Mouse (Mus musculus): ENCODE results near the gene 2310034G01Rik. TPM values are rescaled to one million over a fixed set of nuclear protein-coding genes. Genes with fewer than 3 reads are reported as not detected.

2310034G01Rik gene
- polyA plus RNA-seq, 1 experiment from 2014 or later, result 2.4 TPM

DNA sequence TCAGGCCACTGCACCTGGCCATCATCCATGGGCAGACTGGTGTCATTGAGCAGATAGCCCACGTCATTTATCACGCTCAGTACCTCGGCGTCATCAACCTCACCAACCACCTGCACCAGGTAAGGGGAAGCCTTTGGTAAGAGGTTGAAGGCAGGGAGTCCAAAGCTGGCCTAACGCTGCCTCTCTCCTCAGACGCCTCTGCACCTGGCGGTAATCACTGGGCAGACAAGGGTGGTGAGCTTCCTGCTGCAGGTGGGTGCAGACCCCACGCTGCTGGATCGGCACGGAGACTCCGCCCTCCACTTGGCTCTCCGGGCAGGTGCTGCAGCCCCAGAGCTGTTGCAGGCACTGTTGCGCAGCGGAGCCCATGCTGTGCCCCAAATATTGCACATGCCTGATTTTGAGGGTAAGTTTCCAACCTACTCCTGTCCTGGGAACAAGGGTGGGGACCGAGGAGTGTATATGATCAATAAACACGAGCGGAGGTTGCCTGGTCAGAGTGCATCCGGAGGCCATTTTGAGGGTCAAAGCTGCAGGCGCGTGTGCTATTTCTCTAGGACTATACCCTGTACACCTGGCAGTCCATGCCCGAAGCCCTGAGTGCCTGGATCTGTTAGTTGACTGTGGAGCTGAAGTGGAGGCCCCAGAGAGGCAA is 40.3 kb downstream of the 2310034G01Rik start:
- Histone ChIP-seq H3K9me3 (ENCODE audit: control insufficient read depth, low read length) (no peaks in the 10 kb centered on the region), H3K9ac (ENCODE audit: low read length) (no peak overlapping the region)
- ATAC-seq (ENCODE audit: insufficient read depth, low FRiP score, low TSS enrichment), result no peak

DNA sequence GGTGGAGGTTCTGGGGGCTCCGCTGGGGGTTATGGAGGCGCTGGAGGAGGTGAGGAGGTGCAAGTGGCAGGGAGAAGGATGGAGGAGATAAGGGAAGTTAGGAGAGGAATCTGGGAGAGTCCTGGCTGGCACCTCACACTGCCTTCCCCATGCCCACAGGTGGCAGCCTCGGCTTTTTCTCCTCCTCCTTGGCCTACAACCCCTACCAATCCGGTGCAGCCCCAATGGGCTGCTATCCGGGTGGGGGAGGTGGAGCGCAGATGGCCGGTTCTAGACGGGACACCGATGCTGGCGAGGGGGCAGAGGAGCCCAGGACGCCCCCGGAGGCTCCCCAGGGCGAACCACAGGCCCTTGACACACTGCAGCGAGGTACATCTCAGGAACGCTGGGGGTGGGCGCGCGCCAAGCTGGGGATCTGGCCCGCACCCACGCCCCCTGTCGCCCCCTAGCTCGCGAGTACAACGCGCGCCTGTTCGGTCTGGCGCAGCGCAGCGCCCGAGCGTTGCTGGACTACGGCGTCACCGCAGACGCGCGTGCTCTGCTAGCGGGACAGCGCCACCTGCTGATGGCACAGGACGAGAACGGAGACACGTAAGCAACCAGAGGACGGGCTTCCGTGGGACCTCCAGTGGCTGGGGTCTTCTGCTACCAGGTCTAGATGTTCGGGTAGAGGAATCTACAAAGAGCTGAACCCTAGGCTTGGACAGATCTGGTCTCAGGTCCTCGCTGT is 41.2 kb downstream of the 2310034G01Rik start:
- Histone ChIP-seq H3K36me3 (ENCODE audit: control insufficient read depth, insufficient read depth, low read length) (no peaks in the 10 kb centered on the region), H3K9ac (ENCODE audit: low read length) (peak overlapping the region; percentile 39), H3K27ac (ENCODE audit: low read depth, low read length) (no peak overlapping the region), H3K4me2 (ENCODE audit: low read depth) (peak overlapping the region; percentile 58), H3K27me3 (ENCODE audit: control insufficient read depth, insufficient read depth, low read length) (peaks cover 25% of the 10 kb centered on the region), H3K4me1 (ENCODE audit: control insufficient read depth, insufficient read depth, low read length) (peaks cover 14% of the 10 kb centered on the region), H3K9me3 (ENCODE audit: control insufficient read depth, low read length) (no peaks in the 10 kb centered on the region), H3K4me3 (ENCODE audit: low read depth, low read length) (peak overlapping the region; percentile 27)
- DNase-seq (ENCODE audit: low spot score) (peak; percentile 92), ATAC-seq (ENCODE audit: insufficient read depth, low FRiP score, low TSS enrichment) (peak; percentile 24)
- WGBS, result 2% methylated on average over 47 of the region's 47 CpGs

More for the DNA sequence above, 40.3 kb downstream of the 2310034G01Rik start:
- 84% methylated on average over 21 of the region's 21 CpGs for WGBS
- no peak overlapping the region for H3K27ac ChIP-seq (ENCODE audit: low read depth, low read length)
- no peak overlapping the region for H3K4me2 ChIP-seq (ENCODE audit: low read depth)
- peaks cover 8% of the 10 kb centered on the region for H3K4me1 ChIP-seq (ENCODE audit: control insufficient read depth, insufficient read depth, low read length)
- H3K27me3 ChIP-seq (ENCODE audit: control insufficient read depth, insufficient read depth, low read length), result peaks cover 34% of the 10 kb centered on the region
- H3K36me3 ChIP-seq (ENCODE audit: control insufficient read depth, insufficient read depth, low read length), result no peaks in the 10 kb centered on the region
- no peak for DNase-seq (ENCODE audit: low spot score)
- H3K4me3 ChIP-seq (ENCODE audit: low read depth, low read length), result no peak overlapping the region

DNA sequence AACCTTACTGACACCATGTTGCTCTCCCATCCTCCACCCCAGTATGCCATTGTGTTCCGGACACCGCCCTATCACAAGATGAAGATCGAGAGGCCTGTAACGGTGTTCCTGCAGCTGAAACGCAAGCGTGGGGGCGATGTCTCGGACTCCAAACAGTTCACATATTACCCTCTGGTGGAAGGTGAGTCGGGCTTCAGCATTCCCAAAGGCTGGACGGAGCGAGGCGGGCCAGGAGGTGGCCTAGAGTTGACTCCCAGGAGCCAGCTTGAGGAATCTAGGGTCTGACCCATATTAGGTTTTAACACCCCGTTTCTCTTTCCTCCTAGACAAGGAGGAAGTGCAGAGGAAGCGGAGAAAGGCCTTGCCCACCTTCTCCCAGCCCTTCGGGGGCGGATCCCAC is 41.8 kb downstream of the 2310034G01Rik start:
- Histone ChIP-seq H3K4me2 (ENCODE audit: low read depth) (no peak overlapping the region), H3K36me3 (ENCODE audit: control insufficient read depth, insufficient read depth, low read length) (no peaks in the 10 kb centered on the region), H3K9me3 (ENCODE audit: control insufficient read depth, low read length) (no peaks in the 10 kb centered on the region), H3K9ac (ENCODE audit: low read length) (no peak overlapping the region), H3K4me1 (ENCODE audit: control insufficient read depth, insufficient read depth, low read length) (peaks cover 14% of the 10 kb centered on the region), H3K27me3 (ENCODE audit: control insufficient read depth, insufficient read depth, low read length) (peaks cover 20% of the 10 kb centered on the region), H3K4me3 (ENCODE audit: low read depth, low read length) (no peak overlapping the region), H3K27ac (ENCODE audit: low read depth, low read length) (no peak overlapping the region)
- WGBS, result 51% methylated on average over 15 of the region's 16 CpGs
- ATAC-seq (ENCODE audit: insufficient read depth, low FRiP score, low TSS enrichment) (no peak), DNase-seq (ENCODE audit: low spot score) (no peak)

DNA sequence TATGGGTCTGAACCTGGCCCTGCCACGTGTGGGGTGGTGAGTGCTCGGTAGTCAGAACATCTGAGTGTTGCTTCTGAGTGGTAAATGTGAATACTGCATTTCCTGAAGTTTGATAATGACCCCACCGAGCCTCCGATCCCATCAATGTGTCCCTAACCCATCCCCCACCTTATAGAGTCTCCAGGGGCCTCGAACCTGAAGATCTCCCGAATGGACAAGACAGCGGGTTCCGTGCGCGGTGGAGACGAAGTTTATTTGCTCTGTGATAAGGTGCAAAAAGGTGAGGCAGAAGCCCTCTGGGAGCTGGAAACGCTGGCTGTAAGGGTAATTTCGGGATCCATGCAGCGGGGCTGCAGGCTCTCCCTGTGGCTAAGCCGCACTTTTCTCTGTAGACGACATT is 42.3 kb downstream of the 2310034G01Rik start:
- Histone ChIP-seq H3K9ac (ENCODE audit: low read length) (no peak overlapping the region), H3K4me1 (ENCODE audit: control insufficient read depth, insufficient read depth, low read length) (peaks cover 14% of the 10 kb centered on the region), H3K4me2 (ENCODE audit: low read depth) (no peak overlapping the region), H3K9me3 (ENCODE audit: control insufficient read depth, low read length) (no peaks in the 10 kb centered on the region), H3K27ac (ENCODE audit: low read depth, low read length) (no peak overlapping the region), H3K36me3 (ENCODE audit: control insufficient read depth, insufficient read depth, low read length) (no peaks in the 10 kb centered on the region), H3K4me3 (ENCODE audit: low read depth, low read length) (no peak overlapping the region), H3K27me3 (ENCODE audit: control insufficient read depth, insufficient read depth, low read length) (peaks cover 18% of the 10 kb centered on the region)
- ATAC-seq (ENCODE audit: insufficient read depth, low FRiP score, low TSS enrichment), result no peak
- WGBS, result 69% methylated on average over 16 of the region's 16 CpGs
- DNase-seq (ENCODE audit: low spot score), result no peak

DNA sequence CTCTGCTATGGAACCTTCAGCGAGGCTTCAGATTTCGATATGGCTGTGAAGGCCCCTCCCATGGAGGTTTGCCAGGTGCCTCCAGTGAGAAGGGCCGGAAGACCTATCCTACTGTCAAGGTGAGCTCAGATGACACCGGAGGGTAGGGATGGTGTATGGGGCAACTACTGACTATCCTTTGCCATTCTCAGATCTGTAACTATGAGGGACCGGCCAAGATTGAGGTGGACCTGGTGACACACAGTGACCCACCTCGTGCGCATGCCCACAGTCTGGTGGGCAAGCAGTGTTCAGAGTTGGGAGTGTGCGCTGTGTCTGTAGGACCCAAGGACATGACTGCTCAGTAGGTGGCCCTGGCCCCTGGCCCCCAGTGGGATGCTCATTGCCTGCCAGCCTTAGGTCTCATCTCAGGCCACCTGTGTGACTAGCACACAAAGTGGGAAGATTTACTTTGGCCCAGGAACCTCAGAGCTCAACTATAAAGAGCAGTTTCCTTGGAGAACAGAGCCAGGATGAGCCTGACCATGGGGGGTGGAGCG is 43.3 kb downstream of the 2310034G01Rik start:
- DNase-seq (ENCODE audit: low spot score) (no peak), ATAC-seq (ENCODE audit: insufficient read depth, low FRiP score, low TSS enrichment) (no peak)
- Histone ChIP-seq H3K27me3 (ENCODE audit: control insufficient read depth, insufficient read depth, low read length) (peaks cover 18% of the 10 kb centered on the region), H3K27ac (ENCODE audit: low read depth, low read length) (no peak overlapping the region), H3K9ac (ENCODE audit: low read length) (no peak overlapping the region), H3K4me1 (ENCODE audit: control insufficient read depth, insufficient read depth, low read length) (peaks cover 14% of the 10 kb centered on the region), H3K4me2 (ENCODE audit: low read depth) (no peak overlapping the region), H3K4me3 (ENCODE audit: low read depth, low read length) (no peak overlapping the region), H3K9me3 (ENCODE audit: control insufficient read depth, low read length) (no peaks in the 10 kb centered on the region), H3K36me3 (ENCODE audit: control insufficient read depth, insufficient read depth, low read length) (no peaks in the 10 kb centered on the region)
- 94% methylated on average over 9 of the region's 9 CpGs for WGBS

DNA sequence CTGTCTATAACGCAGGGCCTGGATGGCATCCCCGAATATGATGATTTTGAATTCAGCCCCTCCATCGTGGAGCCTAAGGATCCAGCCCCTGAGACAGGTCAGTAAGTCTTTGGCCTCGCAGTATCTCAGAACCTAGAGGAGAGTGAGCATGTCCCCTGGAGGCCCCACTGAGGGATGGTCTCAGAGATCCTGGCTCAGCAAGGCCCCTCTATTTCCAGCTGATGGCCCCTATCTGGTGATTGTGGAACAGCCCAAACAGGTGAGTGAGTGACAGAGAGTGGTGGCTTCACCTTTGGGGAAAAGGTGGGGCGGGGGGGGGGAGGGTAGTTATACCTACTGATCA is 43.9 kb downstream of the 2310034G01Rik start:
- H3K4me1 ChIP-seq (ENCODE audit: control insufficient read depth, insufficient read depth, low read length), result peaks cover 14% of the 10 kb centered on the region
- H3K4me2 ChIP-seq (ENCODE audit: low read depth), result no peak overlapping the region; the same call in 1 of the 2 replicates
- no peaks in the 10 kb centered on the region for H3K36me3 ChIP-seq (ENCODE audit: control insufficient read depth, insufficient read depth, low read length)
- H3K4me3 ChIP-seq (ENCODE audit: low read depth, low read length), result no peak overlapping the region
- 62% methylated on average over 5 of the region's 5 CpGs for WGBS
- H3K9me3 ChIP-seq (ENCODE audit: control insufficient read depth, low read length), result no peaks in the 10 kb centered on the region
- H3K27me3 ChIP-seq (ENCODE audit: control insufficient read depth, insufficient read depth, low read length), result peaks cover 18% of the 10 kb centered on the region
- H3K27ac ChIP-seq (ENCODE audit: low read depth, low read length), result no peak overlapping the region
- DNase-seq (ENCODE audit: low spot score), result no peak
- no peak for ATAC-seq (ENCODE audit: insufficient read depth, low FRiP score, low TSS enrichment)
- H3K9ac ChIP-seq (ENCODE audit: low read length), result no peak overlapping the region

DNA sequence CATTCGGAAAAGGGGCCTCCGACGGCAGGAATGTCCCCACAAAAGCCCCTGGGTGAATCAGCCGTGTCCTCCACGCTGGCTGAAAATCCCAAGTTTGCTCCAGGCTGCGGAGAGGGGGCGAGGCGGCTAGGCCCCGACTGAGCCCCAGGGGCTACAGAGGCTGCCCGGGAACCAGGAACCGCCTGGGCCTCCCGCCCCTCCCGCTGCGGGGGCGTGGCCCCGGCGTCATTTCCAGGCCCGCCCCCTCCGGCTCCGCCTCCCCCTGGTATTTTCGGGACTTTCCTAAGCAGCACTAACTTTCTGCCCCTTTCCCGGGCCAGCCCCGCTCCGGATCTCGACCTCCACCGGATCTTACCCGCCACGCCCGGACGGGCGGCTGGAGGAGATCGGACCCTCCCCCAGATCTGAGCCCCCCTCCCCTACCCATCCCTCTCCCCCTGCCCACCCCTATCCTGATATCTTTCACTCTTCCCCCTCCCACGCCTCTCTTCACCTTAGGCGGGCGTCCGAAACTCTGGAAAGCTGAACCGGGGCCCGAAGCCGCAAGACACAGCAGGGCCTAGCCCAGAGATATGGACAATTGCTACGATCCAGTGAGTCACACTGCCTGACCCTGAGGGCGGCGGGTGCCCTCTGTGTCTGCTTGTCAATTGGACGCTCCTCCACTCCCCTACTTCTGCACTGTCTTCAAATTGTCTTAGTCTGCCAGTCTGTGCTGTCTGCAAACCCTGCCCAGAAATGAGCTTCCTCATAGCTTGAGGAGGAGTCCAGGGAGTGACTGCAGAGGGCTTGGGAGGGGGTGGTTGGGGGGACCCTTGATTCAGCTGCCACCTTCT is 44.5 kb downstream of the 2310034G01Rik start:
- peak; percentile 32 for ATAC-seq (ENCODE audit: insufficient read depth, low FRiP score, low TSS enrichment)
- peak; percentile 89 for DNase-seq (ENCODE audit: low spot score)
- H3K4me2 ChIP-seq (ENCODE audit: low read depth), result peak overlapping the region; percentile 93
- H3K36me3 ChIP-seq (ENCODE audit: control insufficient read depth, insufficient read depth, low read length), result no peaks in the 10 kb centered on the region
- WGBS, result under 1% methylated on average over 29 of the region's 43 CpGs
- H3K9ac ChIP-seq (ENCODE audit: low read length), result peak overlapping the region; percentile 44; the same call in 1 of the 2 replicates
- peaks cover 14% of the 10 kb centered on the region for H3K4me1 ChIP-seq (ENCODE audit: control insufficient read depth, insufficient read depth, low read length)
- no peaks in the 10 kb centered on the region for H3K9me3 ChIP-seq (ENCODE audit: control insufficient read depth, low read length)
- no peak overlapping the region for H3K27ac ChIP-seq (ENCODE audit: low read depth, low read length)
- peak overlapping the region; percentile 54 for H3K4me3 ChIP-seq (ENCODE audit: low read depth, low read length)
- peaks cover 14% of the 10 kb centered on the region for H3K27me3 ChIP-seq (ENCODE audit: control insufficient read depth, insufficient read depth, low read length)

DNA sequence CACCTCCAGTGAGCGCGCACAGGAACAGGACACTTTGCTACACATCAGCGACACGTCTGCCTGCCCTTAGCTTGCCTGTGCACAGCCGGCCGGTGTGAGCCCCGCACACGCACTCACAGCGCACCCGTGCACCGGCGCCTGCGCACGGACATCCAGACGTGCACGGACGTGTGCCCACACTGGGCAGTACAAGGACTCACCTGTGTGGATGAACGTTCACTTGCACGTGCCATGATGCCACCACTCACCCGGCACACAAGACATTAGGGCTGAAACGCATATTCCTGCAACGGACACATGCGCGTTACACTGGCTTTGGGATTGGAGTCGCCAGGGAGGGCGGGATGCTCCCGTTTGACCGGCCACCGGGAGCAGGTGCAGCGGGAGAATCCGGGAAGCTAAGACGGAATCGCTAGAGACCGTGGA is 45.2 kb downstream of the 2310034G01Rik start:
- ATAC-seq (ENCODE audit: insufficient read depth, low FRiP score, low TSS enrichment), result peak; percentile 31; the same call in 1 of the 2 replicates
- Histone ChIP-seq H3K4me2 (ENCODE audit: low read depth) (peak overlapping the region; percentile 93), H3K9ac (ENCODE audit: low read length) (peak overlapping the region; percentile 44; the same call in 1 of the 2 replicates), H3K27ac (ENCODE audit: low read depth, low read length) (peak overlapping the region; percentile 49; the same call in 1 of the 2 replicates), H3K4me1 (ENCODE audit: control insufficient read depth, insufficient read depth, low read length) (peaks cover 14% of the 10 kb centered on the region), H3K4me3 (ENCODE audit: low read depth, low read length) (peak overlapping the region; percentile 54), H3K27me3 (ENCODE audit: control insufficient read depth, insufficient read depth, low read length) (peaks cover 14% of the 10 kb centered on the region), H3K9me3 (ENCODE audit: control insufficient read depth, low read length) (no peaks in the 10 kb centered on the region), H3K36me3 (ENCODE audit: control insufficient read depth, insufficient read depth, low read length) (no peaks in the 10 kb centered on the region)
- peak; percentile 33 for DNase-seq (ENCODE audit: low spot score)
- under 1% methylated on average over 34 of the region's 34 CpGs for WGBS
